Mouse (Mus musculus) adipose tissue, adult 10 weeks (tissue): ENCODE data around the gene Ssr3. TPM values are rescaled to one million over a fixed set of nuclear protein-coding genes. Genes with fewer than 3 reads are reported as not detected.

Experiments
- polyA plus RNA-seq: library from polyadenylated mRNA; stranded (reverse); fragments of 350-450 nt; fragmentation: Illumina TruSeq; extraction: RNeasy Lipid Tissue Mini Kit (QIAGEN cat#74804); gene quantifications from one replicate; pipeline ENCODE4 v1.2.3, GENCODE M21; 2014; ENCODE audit warnings: low read depth, low replicate concordance

Ssr3 gene
- polyA plus RNA-seq: 318 TPM

GRCm38 (mm10) chr3:65392421-65392817 lies at the start of gene Ssr3:
Gene Ssr3 (minus strand): TSS chr3:65392623.

Other genes with a start within 250 kb of the Ssr3 start
- 36.7 TPM for gene Tiparp, start 135.8 kb upstream of the Ssr3 start, polyA plus RNA-seq